Mouse (Mus musculus): ENCODE measurements around the gene Lgr6. TPM values are rescaled to one million over a fixed set of nuclear protein-coding genes. Genes with fewer than 3 reads are reported as not detected.

Lgr6 gene
- 8.6 and 17.3 TPM in 2 replicates for total RNA-seq (2014; rRNA removed; ENCODE audit: low replicate concordance)
- polyA plus RNA-seq (2015; fragmentation: Nextera tagmentation; extraction: Ambion mirVana): 3.8 and 4.5 TPM in 2 replicates

DNA sequence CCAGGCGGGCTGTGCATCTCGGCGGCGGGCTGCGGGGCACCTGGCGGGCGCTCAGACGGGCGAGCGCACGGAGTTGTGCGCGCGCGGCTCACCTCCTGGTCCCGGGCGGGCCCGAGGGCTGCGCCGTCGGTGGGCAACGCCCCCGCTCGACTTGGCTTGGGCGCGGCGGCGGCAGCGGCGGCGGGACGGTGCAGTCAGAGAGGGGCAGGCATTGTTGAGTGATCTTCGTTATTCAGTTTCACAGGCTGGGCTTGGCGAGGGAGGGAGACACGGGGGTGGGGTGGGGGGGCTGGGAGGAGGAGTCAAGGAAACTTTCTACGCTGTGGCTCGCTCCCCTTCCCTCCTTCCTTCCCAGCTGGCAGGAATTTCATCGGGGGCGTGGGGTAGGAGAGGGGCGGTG lies at the start of gene Lgr6:
TSS of gene Lgr6 (minus strand) at position 153 of the 400 bp plus-strand sequence.
- Histone ChIP-seq H3K4me3 (ENCODE audit: low read depth, low read length) (peak within 1 kb of the TSS; percentile 48), H3K4me1 (ENCODE audit: control insufficient read depth, insufficient read depth) (no peaks in the 10 kb centered on the region; the same call in 1 of the 2 replicates), H3K27me3 (ENCODE audit: control insufficient read depth, insufficient read depth, low read length) (peaks cover 43% of the 10 kb centered on the region), H3K4me2 (ENCODE audit: low read depth, low read length) (peak within 1 kb of the TSS; percentile 71), H3K9me3 (replicated peaks; ENCODE audit: control insufficient read depth, low read length) (no peaks in the 10 kb centered on the region), H3K36me3 (replicated peaks; ENCODE audit: control insufficient read depth, insufficient read depth, low read length) (no peaks in the 10 kb centered on the region), H3K27ac (ENCODE audit: low read depth) (no peak within 1 kb of the TSS), H3K9ac (replicated peaks; ENCODE audit: low read depth, low read length) (peak within 1 kb of the TSS; percentile 42; the same call in 1 of the 2 replicates)
- WGBS: under 1% methylated on average over 25 of the region's 40 CpGs
- ATAC-seq (ENCODE audit: insufficient read depth, low read depth): no peak
- peak; percentile 10 for DNase-seq (ENCODE audit: low spot score)
- no peak for TF ChIP-seq EP300 (IDR thresholded peaks at IDR 0.05; ENCODE audit: low read depth)
- no peak for TF ChIP-seq CTCF (IDR thresholded peaks at IDR 0.05; ENCODE audit: low read depth)

DNA sequence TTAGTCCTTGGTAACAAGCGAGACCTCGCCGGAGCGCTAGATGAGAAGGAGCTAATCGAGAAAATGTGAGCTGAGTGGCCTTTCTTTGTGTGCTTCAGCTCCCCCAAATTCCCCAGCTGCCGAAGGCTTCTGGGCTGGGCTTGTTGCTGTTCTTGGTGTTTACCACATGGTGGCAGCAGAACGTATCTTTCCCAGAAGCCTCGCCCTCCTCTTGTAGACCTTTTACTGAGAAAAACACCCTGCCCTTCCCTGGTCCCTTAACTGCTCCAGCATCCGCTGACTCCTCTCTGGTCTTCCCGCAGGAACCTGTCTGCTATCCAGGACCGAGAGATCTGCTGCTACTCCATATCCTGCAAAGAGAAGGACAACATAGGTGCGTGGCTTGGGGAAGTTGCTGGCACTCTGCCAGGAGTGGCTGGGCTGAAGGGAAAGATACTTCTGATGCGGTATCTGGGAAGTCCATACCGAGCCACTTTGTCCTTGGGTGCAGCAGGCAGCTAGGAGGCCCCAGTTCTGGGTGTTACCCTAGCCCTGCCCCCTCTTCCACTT lies 49.4 kb upstream of the Lgr6 start:
- Histone ChIP-seq H3K36me3 (replicated peaks; ENCODE audit: control insufficient read depth, insufficient read depth, low read length) (peaks cover 20% of the 10 kb centered on the region), H3K27me3 (ENCODE audit: control insufficient read depth, insufficient read depth, low read length) (peaks cover 44% of the 10 kb centered on the region), H3K4me3 (ENCODE audit: low read depth, low read length) (no peak overlapping the region), H3K27ac (ENCODE audit: low read depth) (0 out of 2 replicates have a peak overlapping the region, but pooled peaks have one; percentile 40), H3K9me3 (replicated peaks; ENCODE audit: control insufficient read depth, low read length) (no peaks in the 10 kb centered on the region), H3K9ac (replicated peaks; ENCODE audit: low read depth, low read length) (no peak overlapping the region), H3K4me1 (ENCODE audit: control insufficient read depth, insufficient read depth) (peaks cover 16% of the 10 kb centered on the region; the same call in 1 of the 2 replicates), H3K4me2 (ENCODE audit: low read depth, low read length) (peak overlapping the region; percentile 43)
- ATAC-seq (ENCODE audit: insufficient read depth, low read depth) (peak; percentile 42; the same call in 1 of the 2 replicates), DNase-seq (ENCODE audit: low spot score) (peak; percentile 95)
- TF ChIP-seq CTCF (IDR thresholded peaks at IDR 0.05; ENCODE audit: low read depth) (peak; percentile 80), EP300 (IDR thresholded peaks at IDR 0.05; ENCODE audit: low read depth) (no peak)
- 6% methylated on average over 14 of the region's 14 CpGs for WGBS

DNA sequence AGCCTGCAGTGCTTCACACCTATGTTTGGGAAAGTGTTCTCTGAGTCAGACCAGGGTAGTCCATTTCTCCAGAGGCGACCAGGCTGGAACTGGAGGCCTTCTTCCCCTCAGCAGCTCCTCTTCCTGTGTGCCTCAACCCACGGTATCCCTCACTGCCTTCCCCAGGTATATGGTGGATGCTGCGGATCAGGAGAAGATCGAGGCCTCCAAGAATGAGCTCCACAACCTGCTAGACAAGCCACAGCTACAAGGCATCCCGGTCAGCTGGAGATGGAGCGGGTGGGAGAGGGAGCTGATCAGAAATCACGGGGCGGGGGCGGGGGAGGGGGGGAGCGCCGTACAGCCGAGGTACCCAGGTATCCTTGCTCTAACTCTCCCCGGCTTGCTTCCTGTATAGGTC lies 48.9 kb upstream of the Lgr6 start:
- Histone ChIP-seq H3K36me3 (replicated peaks; ENCODE audit: control insufficient read depth, insufficient read depth, low read length) (peaks cover 20% of the 10 kb centered on the region), H3K27ac (ENCODE audit: low read depth) (no peak overlapping the region), H3K4me2 (ENCODE audit: low read depth, low read length) (peak overlapping the region; percentile 43; the same call in 1 of the 2 replicates), H3K27me3 (ENCODE audit: control insufficient read depth, insufficient read depth, low read length) (peaks cover 39% of the 10 kb centered on the region), H3K9me3 (replicated peaks; ENCODE audit: control insufficient read depth, low read length) (no peaks in the 10 kb centered on the region), H3K4me1 (ENCODE audit: control insufficient read depth, insufficient read depth) (peaks cover 16% of the 10 kb centered on the region; the same call in 1 of the 2 replicates), H3K4me3 (ENCODE audit: low read depth, low read length) (no peak overlapping the region), H3K9ac (replicated peaks; ENCODE audit: low read depth, low read length) (no peak overlapping the region)
- ATAC-seq (ENCODE audit: insufficient read depth, low read depth) (no peak), DNase-seq (ENCODE audit: low spot score) (no peak)
- 36% methylated on average over 13 of the region's 13 CpGs for WGBS
- TF ChIP-seq CTCF (IDR thresholded peaks at IDR 0.05; ENCODE audit: low read depth) (no peak), EP300 (IDR thresholded peaks at IDR 0.05; ENCODE audit: low read depth) (no peak)

DNA sequence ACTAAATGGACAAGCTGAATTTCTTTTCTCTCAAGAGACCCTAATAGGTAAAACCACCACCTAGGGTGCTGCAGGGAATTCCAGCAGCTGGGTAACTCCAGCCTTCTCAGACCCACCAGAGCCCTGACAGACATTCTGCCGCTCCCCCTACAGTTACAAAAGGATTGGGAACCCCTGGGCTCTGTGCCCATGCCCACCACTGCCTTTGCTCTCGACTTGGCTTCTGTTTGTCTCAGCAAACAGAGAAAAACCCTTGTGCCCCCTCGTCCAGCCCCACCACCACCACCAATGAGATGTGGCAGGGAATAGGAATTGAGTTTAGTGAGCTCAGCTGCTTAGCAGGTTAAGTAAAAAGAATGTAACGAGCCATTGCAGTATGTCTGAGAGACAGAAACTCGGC lies 43.9 kb upstream of the Lgr6 start:
- Histone ChIP-seq H3K4me3 (ENCODE audit: low read depth, low read length) (no peak overlapping the region), H3K9me3 (replicated peaks; ENCODE audit: control insufficient read depth, low read length) (no peaks in the 10 kb centered on the region), H3K27ac (ENCODE audit: low read depth) (no peak overlapping the region), H3K36me3 (replicated peaks; ENCODE audit: control insufficient read depth, insufficient read depth, low read length) (peaks cover 11% of the 10 kb centered on the region), H3K4me2 (ENCODE audit: low read depth, low read length) (no peak overlapping the region), H3K9ac (replicated peaks; ENCODE audit: low read depth, low read length) (no peak overlapping the region), H3K4me1 (ENCODE audit: control insufficient read depth, insufficient read depth) (peaks cover 13% of the 10 kb centered on the region; the same call in 1 of the 2 replicates), H3K27me3 (ENCODE audit: control insufficient read depth, insufficient read depth, low read length) (peaks cover 34% of the 10 kb centered on the region)
- no peak for ATAC-seq (ENCODE audit: insufficient read depth, low read depth)
- DNase-seq (ENCODE audit: low spot score): no peak
- WGBS: 78% methylated on average over 5 of the region's 5 CpGs
- TF ChIP-seq CTCF (IDR thresholded peaks at IDR 0.05; ENCODE audit: low read depth): no peak
- no peak for TF ChIP-seq EP300 (IDR thresholded peaks at IDR 0.05; ENCODE audit: low read depth)

DNA sequence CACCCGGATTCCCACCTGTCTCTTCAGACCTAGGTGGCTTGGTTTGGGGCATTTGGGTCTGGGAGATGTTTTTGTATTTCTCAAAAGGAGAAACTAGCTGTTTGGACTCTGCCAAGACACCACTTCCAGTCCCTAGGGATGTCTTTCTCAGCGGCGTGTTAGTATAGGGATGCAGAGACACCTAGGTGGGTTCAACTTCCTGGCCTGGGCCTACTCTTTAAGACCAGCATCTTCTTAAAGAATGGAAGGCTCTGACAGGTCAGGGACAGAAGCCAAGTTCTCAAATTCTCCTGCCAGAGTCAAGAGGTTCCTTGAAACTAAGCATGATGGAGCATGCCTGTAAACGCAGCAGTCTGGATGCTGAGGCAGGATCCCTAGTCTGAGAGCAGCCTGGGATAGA lies 43.4 kb upstream of the Lgr6 start:
- TF ChIP-seq EP300 (IDR thresholded peaks at IDR 0.05; ENCODE audit: low read depth) (no peak), CTCF (IDR thresholded peaks at IDR 0.05; ENCODE audit: low read depth) (no peak)
- peaks cover 11% of the 10 kb centered on the region for H3K36me3 ChIP-seq (replicated peaks; ENCODE audit: control insufficient read depth, insufficient read depth, low read length)
- no peak for DNase-seq (ENCODE audit: low spot score)
- no peaks in the 10 kb centered on the region for H3K9me3 ChIP-seq (replicated peaks; ENCODE audit: control insufficient read depth, low read length)
- no peak for ATAC-seq (ENCODE audit: insufficient read depth, low read depth)
- WGBS: 66% methylated on average over 4 of the region's 4 CpGs
- peak overlapping the region; percentile 91; the same call in 1 of the 2 replicates for H3K4me2 ChIP-seq (ENCODE audit: low read depth, low read length)
- H3K27ac ChIP-seq (ENCODE audit: low read depth): no peak overlapping the region
- H3K4me3 ChIP-seq (ENCODE audit: low read depth, low read length): peak overlapping the region; percentile 81
- peaks cover 35% of the 10 kb centered on the region for H3K27me3 ChIP-seq (ENCODE audit: control insufficient read depth, insufficient read depth, low read length)
- peaks cover 13% of the 10 kb centered on the region; the same call in 1 of the 2 replicates for H3K4me1 ChIP-seq (ENCODE audit: control insufficient read depth, insufficient read depth)
- H3K9ac ChIP-seq (replicated peaks; ENCODE audit: low read depth, low read length): no peak overlapping the region

All from heart, postnatal 0 days (tissue).